Mouse (Mus musculus): ENCODE results near the gene Frem2. TPM values are rescaled to one million over a fixed set of nuclear protein-coding genes. Genes with fewer than 3 reads are reported as not detected.

Frem2 gene
- polyA plus RNA-seq, 1 experiment, result 1.1 TPM

GRCm38 (mm10) chr3:53486561-53486960, 170.6 kb downstream of the Frem2 start:
- no peak overlapping the region for H3K4me3 ChIP-seq (replicated peaks; ENCODE audit: extremely low read depth, low read depth, low read length)
- no peak for TF ChIP-seq CTCF (IDR thresholded peaks at IDR 0.05; ENCODE audit: insufficient read depth, low read length)
- TF ChIP-seq POLR2A (IDR thresholded peaks at IDR 0.05; ENCODE audit: borderline replicate concordance, extremely low read depth, low read depth, low read length), result no peak
- peaks cover 4% of the 10 kb centered on the region; the same call in 1 of the 2 replicates for H3K4me1 ChIP-seq (ENCODE audit: control insufficient read depth, insufficient read depth, low read length)
- no peak for DNase-seq
- WGBS, result 61% methylated on average over 10 of the region's 10 CpGs

- Histone ChIP-seq H3K4me3 (replicated peaks; ENCODE audit: extremely low read depth, low read depth, low read length) (no peak overlapping the region), H3K4me1 (ENCODE audit: control insufficient read depth, insufficient read depth, low read length) (peaks cover 4% of the 10 kb centered on the region; the same call in 1 of the 2 replicates)
- no peak for TF ChIP-seq POLR2A (IDR thresholded peaks at IDR 0.05; ENCODE audit: borderline replicate concordance, extremely low read depth, low read depth, low read length)
- TF ChIP-seq CTCF (IDR thresholded peaks at IDR 0.05; ENCODE audit: insufficient read depth, low read length), result no peak
- DNase-seq, result no peak
- WGBS, result 72% methylated on average over 8 of the region's 8 CpGs
Measured at GRCm38 (mm10) chr3:53483414-53484059, 173.6 kb downstream of the Frem2 start.

- no peak for DNase-seq
- Histone ChIP-seq H3K4me1 (ENCODE audit: control insufficient read depth, insufficient read depth, low read length) (no peaks in the 10 kb centered on the region), H3K4me3 (replicated peaks; ENCODE audit: extremely low read depth, low read depth, low read length) (no peak overlapping the region)
- 95% methylated on average over 30 of the region's 30 CpGs for WGBS
- TF ChIP-seq CTCF (IDR thresholded peaks at IDR 0.05; ENCODE audit: insufficient read depth, low read length), result no peak
- no peak for TF ChIP-seq POLR2A (IDR thresholded peaks at IDR 0.05; ENCODE audit: borderline replicate concordance, extremely low read depth, low read depth, low read length)
Measured at GRCm38 (mm10) chr3:53478419-53479046, 178.6 kb downstream of the Frem2 start.

GRCm38 (mm10) chr3:53477468-53477867, 179.7 kb downstream of the Frem2 start:
- no peaks in the 10 kb centered on the region for H3K4me1 ChIP-seq (ENCODE audit: control insufficient read depth, insufficient read depth, low read length)
- no peak for DNase-seq
- 61% methylated on average over 17 of the region's 17 CpGs for WGBS

GRCm38 (mm10) chr3:53475889-53476288, 181.3 kb downstream of the Frem2 start:
- WGBS, result 43% methylated on average over 6 of the region's 6 CpGs
- DNase-seq, result no peak
- H3K4me3 ChIP-seq (replicated peaks; ENCODE audit: extremely low read depth, low read depth, low read length), result no peak overlapping the region
- H3K4me1 ChIP-seq (ENCODE audit: control insufficient read depth, insufficient read depth, low read length), result no peaks in the 10 kb centered on the region
- peak; percentile 65 for TF ChIP-seq CTCF (IDR thresholded peaks at IDR 0.05; ENCODE audit: insufficient read depth, low read length)
- TF ChIP-seq POLR2A (IDR thresholded peaks at IDR 0.05; ENCODE audit: borderline replicate concordance, extremely low read depth, low read depth, low read length), result no peak

More at GRCm38 (mm10) chr3:53477468-53477867, 179.7 kb downstream of the Frem2 start:
- TF ChIP-seq POLR2A (IDR thresholded peaks at IDR 0.05; ENCODE audit: borderline replicate concordance, extremely low read depth, low read depth, low read length) (no peak), CTCF (IDR thresholded peaks at IDR 0.05; ENCODE audit: insufficient read depth, low read length) (no peak)
- H3K4me3 ChIP-seq (replicated peaks; ENCODE audit: extremely low read depth, low read depth, low read length), result no peak overlapping the region

- no peak for DNase-seq
- Histone ChIP-seq H3K4me1 (ENCODE audit: control insufficient read depth, insufficient read depth, low read length) (0 out of 2 replicates have a peak, but pooled peaks cover 1% of the 10 kb centered on the region), H3K4me3 (replicated peaks; ENCODE audit: extremely low read depth, low read depth, low read length) (no peak overlapping the region)
- WGBS, result 59% methylated on average over 4 of the region's 4 CpGs
- TF ChIP-seq POLR2A (IDR thresholded peaks at IDR 0.05; ENCODE audit: borderline replicate concordance, extremely low read depth, low read depth, low read length) (no peak), CTCF (IDR thresholded peaks at IDR 0.05; ENCODE audit: insufficient read depth, low read length) (no peak)
Measured at GRCm38 (mm10) chr3:53474179-53474578, 183.0 kb downstream of the Frem2 start.

GRCm38 (mm10) chr3:53472061-53472460, 185.1 kb downstream of the Frem2 start:
- no peak for DNase-seq
- WGBS, result 96% methylated on average over 5 of the region's 5 CpGs
- no peak overlapping the region for H3K4me3 ChIP-seq (replicated peaks; ENCODE audit: extremely low read depth, low read depth, low read length)
- TF ChIP-seq CTCF (IDR thresholded peaks at IDR 0.05; ENCODE audit: insufficient read depth, low read length), result no peak
- TF ChIP-seq POLR2A (IDR thresholded peaks at IDR 0.05; ENCODE audit: borderline replicate concordance, extremely low read depth, low read depth, low read length), result no peak
- peaks cover 4% of the 10 kb centered on the region; the same call in 1 of the 2 replicates for H3K4me1 ChIP-seq (ENCODE audit: control insufficient read depth, insufficient read depth, low read length)

GRCm38 (mm10) chr3:53469650-53470049, 187.5 kb downstream of the Frem2 start:
- DNase-seq, result no peak
- Histone ChIP-seq H3K4me1 (ENCODE audit: control insufficient read depth, insufficient read depth, low read length) (peaks cover 12% of the 10 kb centered on the region), H3K4me3 (replicated peaks; ENCODE audit: extremely low read depth, low read depth, low read length) (no peak overlapping the region)
- WGBS, result 78% methylated on average over 5 of the region's 5 CpGs
- TF ChIP-seq POLR2A (IDR thresholded peaks at IDR 0.05; ENCODE audit: borderline replicate concordance, extremely low read depth, low read depth, low read length), result no peak
- no peak for TF ChIP-seq CTCF (IDR thresholded peaks at IDR 0.05; ENCODE audit: insufficient read depth, low read length)

- 41% methylated on average over 5 of the region's 5 CpGs for WGBS
- DNase-seq, result no peak
- Histone ChIP-seq H3K4me3 (replicated peaks; ENCODE audit: extremely low read depth, low read depth, low read length) (no peak overlapping the region), H3K4me1 (ENCODE audit: control insufficient read depth, insufficient read depth, low read length) (peaks cover 12% of the 10 kb centered on the region)
- TF ChIP-seq CTCF (IDR thresholded peaks at IDR 0.05; ENCODE audit: insufficient read depth, low read length) (no peak), POLR2A (IDR thresholded peaks at IDR 0.05; ENCODE audit: borderline replicate concordance, extremely low read depth, low read depth, low read length) (no peak)
Measured at GRCm38 (mm10) chr3:53467356-53467755, 189.8 kb downstream of the Frem2 start.

GRCm38 (mm10) chr3:53466481-53466880, 190.7 kb downstream of the Frem2 start:
- WGBS, result 54% methylated on average over 9 of the region's 9 CpGs

More at GRCm38 (mm10) chr3:53466481-53466880, 190.7 kb downstream of the Frem2 start:
- no peak overlapping the region for H3K4me3 ChIP-seq (replicated peaks; ENCODE audit: extremely low read depth, low read depth, low read length)
- no peak for DNase-seq
- peaks cover 12% of the 10 kb centered on the region for H3K4me1 ChIP-seq (ENCODE audit: control insufficient read depth, insufficient read depth, low read length)
- TF ChIP-seq POLR2A (IDR thresholded peaks at IDR 0.05; ENCODE audit: borderline replicate concordance, extremely low read depth, low read depth, low read length), result no peak
- TF ChIP-seq CTCF (IDR thresholded peaks at IDR 0.05; ENCODE audit: insufficient read depth, low read length), result no peak

Measured in lung, adult 2 months (tissue).